Mouse (Mus musculus) telencephalon, adult 2 months (tissue): ENCODE results near the gene Pid1.

ENCODE experiments used
- DNase-seq: peaks from one replicate; pipeline ENCODE4 v3.0.0-alpha.2; 2011; ENCODE audit warnings: low read depth, low spot score

The Pid1 gene

DNA sequence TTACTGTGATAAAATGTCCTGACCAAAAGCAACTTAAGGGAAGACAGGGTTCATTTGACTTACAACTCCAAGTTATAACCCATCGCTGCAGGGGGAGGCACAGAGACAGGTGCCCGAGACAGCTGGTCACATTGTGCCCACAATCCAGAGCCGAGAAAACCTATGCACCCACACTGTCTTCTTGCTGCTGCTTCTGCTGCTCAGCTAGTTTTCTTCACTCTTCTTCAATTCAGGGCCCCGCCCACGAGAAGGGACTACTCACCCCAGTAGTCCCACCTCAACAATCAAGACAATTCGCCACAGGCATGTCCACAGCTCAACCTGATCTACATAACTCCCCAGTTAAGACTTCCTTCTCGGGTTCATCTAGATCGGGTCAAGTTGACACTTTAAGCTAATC is at the start of gene Pid1:
Gene Pid1, minus strand, starts transcription at position 214 of the 400 bp plus-strand sequence.
- no peak for DNase-seq

DNA sequence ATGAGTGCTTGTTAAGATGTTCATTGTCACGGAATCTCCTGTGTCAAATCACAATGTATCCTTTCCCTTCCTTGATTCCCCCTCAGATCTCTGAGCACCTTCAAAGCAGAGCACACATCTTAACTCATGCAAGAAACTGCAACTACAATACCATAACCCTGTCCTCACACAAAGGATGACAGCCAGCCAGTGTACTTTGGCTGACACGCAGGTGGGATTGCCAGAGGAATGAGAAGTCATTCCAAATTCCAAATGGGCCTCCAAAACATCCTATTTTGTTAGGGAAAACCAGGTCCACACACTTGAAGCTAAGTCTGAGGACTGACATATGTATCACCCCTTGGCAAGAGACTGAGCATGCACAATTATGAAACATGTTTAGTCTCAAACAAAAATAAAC is 45.5 kb upstream of the Pid1 start:
- no peak for DNase-seq

DNA sequence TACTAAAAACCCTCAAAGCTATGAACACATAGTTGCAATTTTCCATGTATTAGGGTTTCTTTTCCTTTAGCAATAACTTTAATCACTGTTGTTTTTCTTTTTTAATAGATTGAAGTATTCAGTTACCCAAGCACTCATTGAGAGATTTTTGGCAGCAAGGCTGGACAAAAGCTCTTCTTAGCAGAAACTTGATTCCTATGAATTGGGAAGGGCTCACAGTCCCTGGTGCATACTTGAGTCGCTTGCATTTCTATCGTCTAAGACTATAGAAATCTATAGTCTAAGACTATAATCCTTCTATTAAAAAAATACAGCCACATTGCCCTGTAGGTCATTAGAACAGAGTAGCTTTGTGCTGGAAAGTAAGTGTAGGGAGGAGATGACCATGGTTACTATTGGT is 44.9 kb upstream of the Pid1 start:
- no peak for DNase-seq

DNA sequence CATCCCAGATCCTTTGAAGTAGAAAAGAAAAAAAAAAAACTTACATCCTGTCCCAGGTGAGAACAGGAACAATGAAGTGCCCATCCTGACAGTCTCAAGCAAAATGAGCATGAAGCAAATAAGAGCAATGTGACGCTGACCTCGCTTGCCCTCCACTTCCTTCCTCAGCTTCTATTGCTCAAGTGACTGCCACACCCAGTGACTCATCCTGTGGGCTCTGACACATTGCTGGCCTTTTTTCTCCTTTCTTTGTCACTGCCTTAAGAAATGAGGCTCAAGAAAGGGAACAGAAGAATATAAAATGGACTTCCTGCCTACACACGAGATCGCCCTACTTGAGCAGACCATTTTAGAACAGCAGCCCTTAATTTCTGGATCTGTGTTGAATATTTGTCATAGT is 42.9 kb upstream of the Pid1 start:
- DNase-seq = no peak

DNA sequence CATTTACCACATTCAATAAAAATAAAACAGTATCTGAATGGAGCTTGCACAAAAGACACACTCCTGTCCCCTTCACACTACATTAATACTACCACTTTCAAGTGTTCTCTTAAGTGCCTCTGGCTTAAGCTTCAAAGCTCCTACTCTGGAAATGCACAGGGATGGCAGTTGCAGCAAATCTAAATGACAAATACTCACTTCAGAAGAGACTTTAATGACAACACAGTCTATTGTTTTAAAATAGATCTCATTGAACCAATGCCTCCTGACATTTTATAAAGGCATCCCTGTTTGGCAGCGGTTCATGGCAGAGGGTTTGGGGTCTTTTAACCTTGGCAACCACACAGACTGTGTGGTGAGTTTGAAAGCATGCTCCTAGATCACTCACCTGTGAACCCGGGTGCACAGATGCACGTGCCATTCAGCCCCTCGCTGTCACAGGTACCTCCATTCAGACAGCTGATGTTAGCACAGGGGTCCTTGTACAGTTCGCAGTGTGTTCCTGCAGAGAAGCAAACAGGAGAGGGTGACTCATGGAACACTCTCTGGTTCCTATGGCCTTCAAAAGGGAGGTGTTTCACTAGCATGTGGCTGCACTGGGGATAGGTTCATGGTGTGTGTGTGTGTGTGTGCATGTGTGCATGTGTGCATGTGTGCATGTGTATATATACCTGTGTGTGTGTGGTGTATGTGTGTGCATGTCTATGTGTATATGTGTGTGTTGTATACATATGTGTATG is 41.7 kb upstream of the Pid1 start:
- DNase-seq = no peak

DNA sequence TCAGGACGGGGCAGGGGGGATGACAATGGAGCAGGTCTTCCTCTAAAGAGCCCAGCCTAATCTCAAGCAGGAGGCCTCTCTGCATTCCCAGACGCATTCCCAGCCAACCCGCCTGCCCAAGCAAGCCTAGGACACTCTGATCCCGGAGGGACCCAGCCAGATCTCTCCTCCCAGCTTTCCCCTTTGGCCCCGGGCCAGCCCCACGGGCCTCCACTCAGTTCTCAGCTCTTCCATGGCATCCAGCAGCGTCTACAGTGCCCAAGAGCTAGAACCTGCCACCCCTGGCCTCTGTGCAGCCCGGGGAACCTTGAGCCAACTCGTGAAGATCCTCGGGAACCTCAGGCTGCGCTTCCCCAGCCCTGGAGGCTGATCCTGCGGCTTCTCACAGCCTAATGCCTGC is 40.9 kb upstream of the Pid1 start:
- DNase-seq = no peak

DNA sequence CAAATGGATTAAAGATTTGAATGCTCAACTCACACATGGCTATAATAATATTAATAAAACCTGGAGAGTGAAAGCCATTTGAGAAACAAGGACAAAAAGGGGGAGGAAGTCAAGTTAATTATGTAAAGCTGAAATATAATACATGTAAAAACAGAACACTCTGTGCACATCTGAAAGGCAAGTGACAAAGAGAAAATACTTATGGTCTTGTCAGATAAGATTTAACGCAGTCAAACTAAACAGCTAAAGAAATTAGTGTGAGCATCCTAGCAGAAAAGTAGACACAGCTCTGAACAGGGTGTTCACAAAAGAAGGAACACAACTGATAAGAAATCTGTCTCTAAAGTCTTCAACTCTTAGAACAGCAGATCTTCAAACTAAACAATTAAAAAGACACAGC is 38.2 kb upstream of the Pid1 start:
- DNase-seq = no peak

DNA sequence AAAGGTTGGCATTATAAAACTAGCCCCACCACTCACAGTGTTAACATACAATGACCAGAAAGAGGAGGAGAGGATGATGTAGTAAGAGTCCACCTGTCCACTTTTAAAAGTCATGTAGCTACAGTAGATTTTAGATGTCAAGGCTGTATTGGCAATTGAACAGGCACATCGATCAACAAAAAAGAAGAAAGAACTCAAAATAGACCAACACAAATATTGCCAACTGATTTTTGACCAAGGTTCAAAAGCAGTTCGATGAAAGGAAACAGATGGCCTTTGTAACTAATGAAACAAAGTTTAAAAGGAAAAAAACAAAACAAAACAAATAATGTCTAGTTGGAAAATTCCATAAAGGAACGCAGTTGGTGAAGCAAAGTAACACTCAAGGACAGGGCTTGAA is 35.7 kb upstream of the Pid1 start:
- DNase-seq = no peak

DNA sequence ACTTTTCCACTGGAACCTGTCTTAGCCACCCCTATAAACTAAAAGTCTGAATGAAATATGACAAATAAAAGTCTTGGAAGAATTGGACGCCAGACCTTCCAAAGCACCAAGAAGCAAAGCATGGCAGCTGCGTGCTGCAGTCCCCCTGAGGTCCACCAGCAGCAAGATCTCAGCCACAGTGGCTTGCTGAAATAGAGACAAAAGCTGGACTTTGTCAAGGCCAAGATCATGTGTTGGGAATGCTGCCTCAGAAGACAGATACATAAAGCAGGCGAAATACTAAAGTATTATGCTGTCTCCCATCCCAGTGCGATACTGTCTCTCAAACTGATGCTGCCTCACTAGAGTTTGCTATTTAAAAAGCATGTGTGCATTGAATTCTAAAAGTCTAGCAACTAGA is 35.1 kb upstream of the Pid1 start:
- no peak for DNase-seq

DNA sequence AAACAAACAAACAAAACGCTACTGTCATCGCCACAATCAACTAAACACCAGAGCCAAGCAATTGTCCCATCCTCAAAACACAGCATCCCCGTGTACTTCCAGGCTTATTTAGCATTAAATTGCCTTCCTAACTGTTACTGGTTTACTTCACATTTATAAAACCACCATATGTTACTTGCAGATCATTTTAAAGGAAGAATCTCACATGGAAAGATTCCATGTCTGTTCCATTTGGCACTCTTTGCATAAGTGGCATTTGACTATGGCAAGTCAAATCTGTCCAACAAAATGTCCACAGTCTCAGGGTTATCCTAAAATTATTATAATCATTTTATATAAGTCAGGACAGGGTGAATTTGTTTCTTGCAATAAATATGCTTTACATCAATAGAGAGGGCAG is 32.8 kb upstream of the Pid1 start:
- peak; percentile 36 for DNase-seq

DNA sequence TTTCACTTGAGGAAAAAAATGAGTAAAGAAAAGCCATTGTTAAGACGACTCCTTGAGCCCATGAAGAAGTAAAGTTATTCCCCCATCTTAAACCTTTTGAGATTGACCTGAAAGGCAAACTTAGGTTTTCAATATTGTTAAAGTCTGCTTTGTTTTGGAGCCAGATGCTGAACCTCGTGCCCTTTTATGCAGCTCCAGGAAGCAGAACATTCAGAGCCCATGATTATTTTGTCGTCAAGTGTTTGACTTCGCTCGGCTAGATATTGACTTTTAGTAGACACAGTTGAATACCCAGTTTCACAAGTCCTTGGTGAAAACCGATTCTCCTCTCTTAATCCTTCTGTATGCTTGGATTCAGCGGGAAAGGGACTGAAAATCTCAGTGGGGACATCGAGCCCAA is 31.9 kb upstream of the Pid1 start:
- DNase-seq = no peak

DNA sequence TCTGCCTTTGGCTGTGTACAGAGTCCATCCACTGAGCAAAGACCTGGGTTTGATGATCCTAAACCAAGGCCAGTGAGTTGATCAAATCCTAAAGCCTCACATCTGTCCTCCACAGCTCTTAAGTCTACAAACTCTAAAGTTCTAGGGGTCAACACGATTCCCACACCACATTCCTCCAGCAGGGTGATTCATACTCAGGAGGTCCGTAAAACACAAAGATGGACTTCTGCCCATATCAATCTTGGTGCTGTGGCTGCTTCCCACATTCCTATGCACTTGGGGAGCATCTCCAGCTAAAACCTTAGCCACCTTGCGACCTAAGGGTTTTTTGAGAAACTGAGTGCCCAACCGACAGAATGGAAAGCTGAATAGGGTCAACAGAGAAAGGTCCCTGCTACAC is 27.0 kb upstream of the Pid1 start:
- no peak for DNase-seq

DNA sequence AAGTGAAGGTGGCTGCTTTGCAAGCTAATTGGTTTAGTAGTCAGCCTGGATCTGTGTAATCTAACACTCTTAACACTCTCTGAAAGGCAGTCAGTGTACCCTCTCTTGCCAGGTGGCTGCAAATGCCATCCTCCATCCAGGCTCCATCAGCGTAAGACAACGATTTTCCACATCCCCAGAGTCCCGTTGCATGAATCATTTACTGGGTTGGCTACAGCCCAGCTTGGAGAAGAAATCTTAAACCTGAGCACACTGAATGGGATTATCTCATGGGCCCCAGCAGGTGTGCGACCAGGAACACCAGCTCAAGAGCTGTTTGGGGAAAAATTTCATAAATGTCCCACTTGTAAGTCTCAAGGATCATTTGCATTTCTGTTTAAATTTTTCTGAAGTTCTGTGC is 23.6 kb upstream of the Pid1 start:
- no peak for DNase-seq

DNA sequence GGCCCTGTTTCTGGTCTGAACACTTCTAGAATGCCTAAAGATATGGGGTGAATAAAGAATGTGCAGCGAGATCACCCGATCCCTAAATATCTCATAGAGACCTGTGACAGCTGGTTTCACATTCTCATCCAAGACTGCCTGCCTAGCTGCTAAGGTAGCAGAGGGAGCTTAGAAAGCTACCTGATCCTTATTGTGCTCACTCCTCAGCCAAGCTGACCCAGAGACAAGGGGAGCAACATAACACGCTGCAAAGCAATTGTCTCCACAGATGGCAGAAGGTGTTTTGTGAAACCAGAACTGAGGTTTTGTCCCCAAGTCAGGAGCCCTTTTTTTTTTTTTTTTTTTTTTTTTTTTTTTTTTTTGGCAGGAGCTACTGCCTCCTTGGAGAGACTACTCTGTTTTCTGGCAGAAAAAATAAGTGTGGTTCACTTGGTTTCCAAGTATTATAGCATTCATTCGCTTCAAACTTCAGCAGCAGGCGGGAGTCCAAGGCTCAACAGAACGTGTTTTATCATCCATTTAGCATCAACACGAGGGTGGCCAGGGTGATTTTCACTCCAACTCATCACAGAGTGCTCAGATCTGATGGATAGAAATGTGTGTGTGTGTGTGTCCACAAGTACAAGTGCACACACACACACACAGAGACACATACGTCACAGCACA is 22.6 kb upstream of the Pid1 start:
- peak; percentile 73 for DNase-seq

DNA sequence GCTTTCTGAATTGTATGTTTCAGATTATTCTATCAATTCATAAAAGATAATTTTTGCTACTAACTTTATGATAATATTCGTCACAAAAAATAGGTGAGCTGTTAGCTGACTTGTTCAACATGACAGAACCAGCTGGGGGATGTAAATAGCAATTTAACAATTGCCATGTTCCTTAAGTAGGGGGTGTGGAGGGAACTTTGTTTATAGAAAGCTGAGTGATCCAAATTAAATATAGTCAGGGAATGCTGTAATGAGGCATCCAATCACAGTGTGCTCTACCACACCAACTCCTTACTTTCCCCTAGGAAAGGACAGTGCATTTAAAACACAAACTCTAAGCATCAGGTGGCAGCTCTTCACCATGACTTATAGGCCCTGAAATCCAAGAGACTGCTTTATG is 18.7 kb upstream of the Pid1 start:
- no peak for DNase-seq

DNA sequence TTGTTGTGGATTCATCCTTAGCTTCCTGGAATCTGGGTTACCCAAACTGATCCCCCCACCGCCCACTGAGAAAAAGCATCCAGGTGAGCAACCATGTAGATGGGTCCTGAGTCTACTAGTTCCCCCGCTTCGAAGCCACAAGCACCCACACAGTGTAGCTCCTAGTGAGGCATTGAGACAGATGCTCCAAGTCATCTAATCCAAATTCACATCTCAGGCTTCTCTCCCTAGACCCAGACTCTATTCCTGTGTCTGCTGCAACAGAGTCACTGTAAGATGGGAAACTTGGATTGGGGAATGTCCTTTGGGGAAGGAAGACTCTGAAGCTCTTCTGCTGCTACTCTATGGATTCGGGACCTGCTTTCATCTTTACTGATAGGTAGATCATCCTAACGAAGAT is 18.1 kb upstream of the Pid1 start:
- DNase-seq = no peak

DNA sequence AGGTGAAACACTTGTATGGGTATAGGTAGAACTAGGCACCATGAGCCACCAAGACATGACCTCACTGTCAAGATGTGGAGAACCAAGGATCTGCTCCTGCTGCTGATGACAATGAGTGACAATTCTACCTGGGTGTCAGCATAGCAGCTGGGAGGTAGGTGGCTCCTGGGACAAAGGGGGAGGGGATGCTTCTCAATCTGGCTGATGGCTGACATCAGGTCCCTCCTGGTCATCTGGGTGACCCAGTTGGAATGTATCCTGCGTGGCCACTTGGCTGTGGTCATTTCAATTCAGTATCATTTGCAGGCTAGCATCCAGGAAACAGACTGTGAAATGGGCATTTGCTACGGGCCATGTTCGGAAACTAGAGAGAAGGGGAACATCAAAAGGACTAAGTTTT is 16.9 kb upstream of the Pid1 start:
- no peak for DNase-seq

DNA sequence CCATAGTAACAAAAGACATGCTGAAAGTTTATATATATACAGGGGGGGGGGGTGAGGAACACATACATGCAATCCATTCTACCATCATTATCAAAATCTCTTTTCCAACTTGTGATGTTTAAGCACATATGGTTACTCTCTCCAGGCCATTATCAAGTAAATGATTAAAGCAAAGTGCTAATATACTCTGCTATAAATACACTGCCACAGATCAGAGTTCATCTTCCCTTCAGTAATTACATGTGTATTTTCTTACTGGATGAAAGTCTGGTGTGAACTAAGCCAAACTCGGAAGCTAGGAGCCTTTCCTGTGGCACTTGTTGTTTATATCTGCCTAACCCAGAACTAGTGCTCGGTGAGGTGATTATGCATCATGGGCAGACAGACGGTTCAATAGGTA is 3.8 kb upstream of the Pid1 start:
- no peak for DNase-seq

DNA sequence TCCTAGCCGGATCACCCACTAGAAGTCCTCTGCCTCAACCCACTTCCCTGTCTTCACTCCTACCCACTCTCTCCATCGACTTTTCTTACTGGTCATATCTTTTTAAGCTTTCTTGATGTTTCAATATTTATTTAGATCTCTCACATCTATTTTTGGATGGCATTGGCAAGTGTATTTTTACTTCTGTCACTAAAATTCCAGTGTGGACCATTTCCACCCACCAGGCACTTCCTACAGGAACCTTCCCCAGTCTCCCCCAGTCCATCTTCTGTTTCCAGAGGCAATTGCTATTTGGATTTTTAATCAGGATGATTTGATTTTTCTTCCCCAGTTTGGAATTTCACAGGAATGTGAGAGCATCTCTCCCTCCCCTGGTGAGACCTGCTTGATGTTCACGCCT is 2.6 kb upstream of the Pid1 start:
- no peak for DNase-seq

DNA sequence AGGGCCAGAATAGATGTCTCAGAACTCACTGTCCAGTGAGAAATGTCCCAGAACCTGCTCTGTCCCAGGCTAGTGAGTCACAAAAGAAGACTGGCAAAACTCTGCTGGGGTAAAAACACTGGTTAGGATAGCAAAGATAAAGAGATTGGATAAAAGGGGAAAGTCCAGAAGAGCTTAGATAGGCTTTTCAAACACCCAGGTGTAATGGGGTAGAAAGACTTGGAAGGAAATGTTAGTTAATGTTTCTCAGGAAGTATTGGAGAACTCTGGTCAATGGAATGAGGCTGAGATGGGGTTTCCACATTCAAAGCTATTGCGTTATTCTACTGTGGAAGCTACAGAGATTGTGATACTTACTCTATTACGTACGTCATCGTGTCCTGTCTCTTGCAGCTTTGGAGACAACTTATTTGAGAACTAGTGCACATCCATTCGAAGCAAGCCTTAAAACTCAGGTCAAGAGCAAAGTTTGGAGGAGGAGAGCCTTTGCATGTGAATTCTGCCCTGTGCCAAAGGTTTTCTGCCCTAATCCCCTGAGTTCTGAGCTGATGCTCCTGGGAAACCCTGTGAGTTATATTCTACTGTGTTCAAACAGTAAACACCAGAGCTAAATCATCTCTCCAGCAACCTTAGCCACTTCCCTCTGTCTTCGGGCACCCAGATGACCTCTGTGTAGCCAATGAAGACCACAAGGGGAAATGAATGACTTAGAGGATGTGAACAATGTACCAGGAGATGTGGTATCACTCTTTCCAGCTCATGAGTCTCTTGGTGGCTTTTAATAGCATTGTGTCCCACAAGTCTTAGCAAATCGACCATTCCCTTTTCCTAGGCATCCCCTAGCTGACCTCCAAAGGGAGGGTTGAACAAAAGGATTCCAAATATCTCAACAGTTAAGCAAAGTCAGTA is 1.0 kb downstream of the Pid1 start:
- DNase-seq = no peak

DNA sequence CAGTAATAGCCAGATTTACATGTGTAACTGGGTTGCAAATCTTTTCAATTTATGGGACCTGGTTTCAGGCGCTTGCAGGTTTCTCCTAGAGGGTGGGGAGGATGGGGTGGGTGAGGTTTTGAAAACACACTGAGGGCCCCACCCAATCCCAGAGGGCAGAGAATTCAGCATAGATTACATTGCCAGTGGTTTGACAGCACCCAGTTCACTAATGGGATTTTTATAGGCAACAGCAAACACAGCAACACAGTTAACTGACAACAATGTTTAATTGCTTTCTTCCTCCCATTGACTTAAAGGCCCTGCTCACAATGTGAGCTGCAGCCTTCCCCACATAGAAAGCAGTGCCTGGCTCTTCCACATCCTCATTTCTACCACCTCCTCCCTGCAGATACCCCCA is 1.8 kb downstream of the Pid1 start:
- DNase-seq = no peak

DNA sequence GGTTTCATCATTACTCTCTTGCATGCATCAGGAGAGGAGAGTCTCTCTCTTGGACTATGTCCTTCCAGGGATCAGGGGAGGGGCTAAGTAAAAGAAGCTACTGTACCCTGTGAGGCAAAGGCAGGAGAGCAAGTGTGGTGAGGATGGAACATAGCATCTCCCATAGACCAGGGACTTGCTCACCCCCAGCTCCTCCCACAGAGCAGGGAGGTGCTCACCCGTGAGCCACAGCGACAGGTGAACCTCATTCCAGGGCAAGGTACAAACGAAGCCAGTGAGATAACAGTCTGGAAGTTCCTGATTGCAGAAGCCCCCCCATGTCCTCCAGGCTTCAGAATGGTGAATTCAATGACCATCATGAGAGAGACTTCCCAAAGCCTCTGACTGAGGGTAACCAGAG is 2.6 kb downstream of the Pid1 start:
- DNase-seq = no peak
